Mouse (Mus musculus) spleen, adult 2 months (tissue): ENCODE measurements around the gene Sdhaf2. TPM values are rescaled to one million over a fixed set of nuclear protein-coding genes. Genes with fewer than 3 reads are reported as not detected.
A peak's percentile ranks its signal among the peaks of the same experiment; 100 is the strongest.

Experiments
- DNase-seq, 2 experiments: peaks; one replicate each; pipeline versions ENCODE4 v3.0.0 to v3.0.0-alpha.2; 2012 to 2021; ENCODE audit warnings: low spot score in 2 of 2, low read depth in 1 of 2
- H3K27ac ChIP-seq: fragments of 200-500 bp; 2 replicates; pipeline ENCODE4 v1.5.1; 2012; ENCODE audit warnings: low read length, inconsistent platforms; ENCODE audit not compliant: insufficient read depth
- H3K27me3 ChIP-seq: fragments of 200-500 bp; 2 replicates; pipeline ENCODE4 v1.6.1; 2012; ENCODE audit warnings: mild to moderate bottlenecking, moderate library complexity, low read length, inconsistent platforms; ENCODE audit not compliant: control insufficient read depth, insufficient read depth
- H3K36me3 ChIP-seq: fragments of 200-500 bp; 2 replicates; pipeline ENCODE4 v1.6.1; 2012; ENCODE audit warnings: mild to moderate bottlenecking, low read length, inconsistent platforms; ENCODE audit not compliant: control insufficient read depth, insufficient read depth
- H3K4me1 ChIP-seq: fragments of 200-500 bp; 2 replicates; pipeline ENCODE4 v1.6.1; 2011; ENCODE audit warnings: inconsistent platforms; ENCODE audit not compliant: control insufficient read depth, insufficient read depth, insufficient read length
- H3K4me3 ChIP-seq: fragments of 200-500 bp; 2 replicates; pipeline ENCODE4 v1.5.1; 2011; ENCODE audit warnings: mild to moderate bottlenecking, inconsistent platforms; ENCODE audit not compliant: insufficient read depth, insufficient read length; ENCODE audit errors: extremely low read depth
- CTCF ChIP-seq: fragments of 200-500 bp; IDR thresholded peaks from 2 replicates; pipeline ENCODE4 v1.5.1; 2011; ENCODE audit warnings: mild to moderate bottlenecking, inconsistent platforms; ENCODE audit not compliant: insufficient read depth, insufficient read length, insufficient replicate concordance; ENCODE audit errors: extremely low read depth
- POLR2A ChIP-seq: fragments of 200-500 bp; IDR thresholded peaks from 2 replicates; pipeline ENCODE4 v1.6.1; 2011; ENCODE audit warnings: low read depth, low read length, inconsistent platforms
- WGBS: fragments of 180-500 bp; shearing (Covaris S2); methylation state at CpG from one replicate; pipeline ENCODE4 v1.1.7; 2018; 5-methylcytosine and 5-hydroxymethylcytosine counted together
- polyA plus RNA-seq: library from polyadenylated mRNA; depleted of rRNA; stranded (reverse); fragments of >200 nt; gene quantifications from 2 replicates; pipeline ENCODE4 v1.2.3, GENCODE M21; 2012; rRNA removed

The Sdhaf2 gene
- polyA plus RNA-seq, 1 experiment, result 16.9 TPM

DNA sequence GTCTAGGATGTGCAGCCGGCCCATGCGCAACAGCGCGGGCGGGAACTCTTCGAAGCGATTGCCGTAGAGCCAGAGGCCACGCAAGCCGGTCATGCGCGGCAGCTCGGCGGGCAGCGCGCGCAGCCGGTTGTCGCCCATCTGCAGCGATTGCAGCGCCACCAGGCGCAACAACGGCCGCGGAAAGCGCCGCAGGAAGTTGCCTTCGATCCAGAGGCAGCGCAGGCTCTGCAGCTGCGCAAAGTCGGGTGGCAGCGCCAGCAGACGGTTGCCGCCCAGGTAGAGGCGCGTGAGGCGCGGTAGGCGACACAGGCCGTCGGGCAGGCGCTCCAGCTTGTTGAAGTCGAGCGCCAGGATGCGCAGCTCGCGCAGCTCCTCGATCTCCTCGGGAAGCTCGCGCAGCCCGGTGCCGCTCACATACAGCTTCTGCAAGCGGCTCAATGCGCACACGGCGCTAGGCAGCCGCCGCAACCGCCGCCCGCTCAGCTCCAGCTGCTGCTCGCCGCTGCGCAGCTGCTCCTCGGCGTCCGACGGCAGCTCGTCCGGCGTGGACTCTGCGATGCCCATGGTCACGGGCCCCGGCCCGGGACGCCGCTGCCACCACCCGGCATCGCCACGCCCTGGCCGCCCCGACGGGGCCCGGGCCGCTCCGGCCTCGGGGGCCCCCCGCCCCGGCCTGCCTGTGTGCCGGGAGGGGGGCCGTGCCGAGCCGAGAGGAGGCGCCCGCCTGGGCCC lies 69.0 kb downstream of the Sdhaf2 start, which contains the start of gene Lrrc10b:
Lrrc10b (minus strand) TSS at position 722 of the 732 bp plus-strand sequence.
- Histone ChIP-seq H3K27me3 (peaks cover 16% of the 10 kb centered on the region), H3K4me1 (peaks cover 9% of the 10 kb centered on the region; the same call in 1 of the 2 replicates), H3K36me3 (no peaks in the 10 kb centered on the region), H3K4me3 (peak within 1 kb of the TSS; percentile 37; the same call in 1 of the 2 replicates), H3K27ac (no peak within 1 kb of the TSS)
- 2% methylated on average over 92 of the region's 96 CpGs for WGBS
- peak; percentile 10 to 12 for DNase-seq
- TF ChIP-seq CTCF (no peak), POLR2A (no peak)

GRCm38 (mm10) chr19:10455437-10455806 lies 70.5 kb downstream of the Sdhaf2 start:
- Histone ChIP-seq H3K4me3 (no peak overlapping the region), H3K4me1 (peaks cover 9% of the 10 kb centered on the region; the same call in 1 of the 2 replicates), H3K27ac (no peak overlapping the region), H3K36me3 (no peaks in the 10 kb centered on the region), H3K27me3 (peaks cover 16% of the 10 kb centered on the region)
- 78% methylated on average over 3 of the region's 3 CpGs for WGBS
- TF ChIP-seq CTCF (no peak), POLR2A (no peak)
- no peak for DNase-seq

GRCm38 (mm10) chr19:10454718-10455436 lies 71.1 kb downstream of the Sdhaf2 start:
- Histone ChIP-seq H3K27me3 (peaks cover 16% of the 10 kb centered on the region), H3K4me1 (peaks cover 9% of the 10 kb centered on the region; the same call in 1 of the 2 replicates), H3K4me3 (no peak overlapping the region), H3K27ac (no peak overlapping the region), H3K36me3 (no peaks in the 10 kb centered on the region)
- WGBS, result 68% methylated on average over 4 of the region's 4 CpGs
- no peak for DNase-seq
- no peak for TF ChIP-seq POLR2A
- TF ChIP-seq CTCF, result no peak

Other genes with a start within 250 kb of the Sdhaf2 start
- 4.4 and 5.5 TPM in 2 replicates for gene Dagla, start 221.3 kb downstream of the Sdhaf2 start, polyA plus RNA-seq
- gene Syt7, start 137.1 kb downstream of the Sdhaf2 start, polyA plus RNA-seq, result 0.29 and 0.31 TPM in 2 replicates
- 0.11 and 0.16 TPM in 2 replicates for gene Lrrc10b, start 68.7 kb downstream of the Sdhaf2 start, polyA plus RNA-seq
- 0.55 and 1.2 TPM in 2 replicates for gene Ppp1r32, start 43.2 kb downstream of the Sdhaf2 start, polyA plus RNA-seq
- gene Cpsf7, start 876 bp downstream of the Sdhaf2 start, polyA plus RNA-seq, result 39.9 and 42.3 TPM in 2 replicates
- 6.9 and 8.5 TPM in 2 replicates for gene Tmem216, start 30.1 kb upstream of the Sdhaf2 start, polyA plus RNA-seq
- 214 and 230 TPM in 2 replicates for gene Cyb561a3, start 51.0 kb upstream of the Sdhaf2 start, polyA plus RNA-seq
- 7.3 and 8.6 TPM in 2 replicates for gene Tmem138, start 51.2 kb upstream of the Sdhaf2 start, polyA plus RNA-seq
- gene Ddb1, start 79.2 kb upstream of the Sdhaf2 start, polyA plus RNA-seq, result 53.3 and 59.0 TPM in 2 replicates
- gene Tkfc, start 79.5 kb upstream of the Sdhaf2 start, polyA plus RNA-seq, result 4.6 and 5.4 TPM in 2 replicates
- gene Vwce, start 108.1 kb upstream of the Sdhaf2 start, polyA plus RNA-seq, result 0.07 and 0.21 TPM in 2 replicates
- gene Pga5, start 151.9 kb upstream of the Sdhaf2 start, polyA plus RNA-seq, result not detected in 2 replicates
- gene Vps37c, start 162.6 kb upstream of the Sdhaf2 start, polyA plus RNA-seq, result 19.7 and 22.0 TPM in 2 replicates
- 35.2 and 41.1 TPM in 2 replicates for gene Cd5, start 212.9 kb upstream of the Sdhaf2 start, polyA plus RNA-seq